Mouse (Mus musculus): ENCODE measurements at regions not wholly inside any gene's neighbourhood (a gene's known extent, or its start where the extent isn't known, plus 50 kb on each side); places are given as distances from the start of the nearest gene placed in this dataset.
A peak's percentile ranks its signal among the peaks of the same experiment; 100 is the strongest.

DNA sequence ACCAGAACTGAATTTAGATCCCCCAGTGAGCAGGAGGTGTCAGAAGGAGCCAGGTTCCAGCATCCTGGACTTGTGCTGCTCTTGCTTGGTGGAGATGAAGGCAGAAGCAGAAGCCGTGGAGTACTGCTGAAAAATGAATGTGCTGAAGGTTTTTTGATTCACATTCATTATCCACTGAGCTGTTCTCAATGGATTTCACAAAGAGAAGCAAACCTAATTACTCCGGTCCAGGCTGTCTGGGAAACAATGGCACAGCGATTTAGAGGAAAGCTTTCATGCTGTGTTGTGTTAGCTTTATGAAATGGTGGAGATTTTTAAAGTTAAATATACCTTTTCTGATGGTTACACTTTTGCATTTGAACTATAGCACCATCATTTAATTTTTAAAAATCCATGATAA is 535.3 kb upstream of the Adgrl3 start:
- DNase-seq (ENCODE audit: low spot score in 2 of 2), result no peak
- intact Hi-C loops (cut with DNase I), result no loop called here

DNA sequence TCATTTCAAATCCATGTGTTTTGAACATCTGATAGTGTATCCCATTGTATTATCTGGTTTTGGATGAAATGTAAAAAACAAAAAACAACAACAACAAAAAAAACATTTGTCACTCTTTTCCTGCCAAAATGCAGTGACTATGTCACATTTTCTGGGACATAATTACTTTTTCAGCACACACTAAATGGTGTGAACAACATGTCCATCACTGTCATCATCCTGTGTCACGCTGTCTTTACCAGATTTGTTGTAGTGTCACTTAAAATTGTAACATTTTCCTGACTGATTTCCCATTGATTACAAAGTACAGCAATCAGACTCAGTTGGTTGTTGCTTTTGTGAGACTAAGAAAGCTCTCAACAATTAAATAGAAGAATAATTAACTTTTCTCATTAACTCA is 531.6 kb upstream of the Adgrl3 start:
- intact Hi-C loops (cut with DNase I), result no loop called here
- DNase-seq (ENCODE audit: low spot score in 2 of 2), result no peak

GRCm38 (mm10) chr5:80508672-80509071 is 511.3 kb upstream of the Adgrl3 start:
- intact Hi-C loops (cut with DNase I), result no loop called here
- DNase-seq (ENCODE audit: low spot score in 2 of 2), result peak; percentile 54 to 78

GRCm38 (mm10) chr5:80539997-80540396 is 479.9 kb upstream of the Adgrl3 start:
- DNase-seq (ENCODE audit: low spot score in 2 of 2), result no peak
- intact Hi-C loops (cut with DNase I), result no loop called here

DNA sequence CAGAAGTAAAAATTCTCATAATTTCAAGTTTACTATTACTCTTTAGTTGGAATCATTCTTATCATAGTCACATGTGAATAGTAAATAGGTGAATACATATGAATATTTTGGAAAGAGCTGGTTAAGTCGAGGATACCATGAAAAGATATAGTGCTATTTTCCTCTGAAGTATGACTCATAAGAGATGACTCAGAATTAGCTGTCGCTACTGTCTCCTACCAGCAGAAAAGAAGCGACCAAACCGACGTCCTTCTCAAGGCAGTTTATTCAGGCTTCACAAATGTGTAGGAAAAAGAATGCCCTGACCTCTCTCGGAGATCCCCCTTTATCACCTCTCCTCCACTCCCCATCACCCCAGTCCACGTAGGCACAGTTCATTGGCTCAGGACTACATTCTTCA is 468.3 kb upstream of the Adgrl3 start:
- intact Hi-C loops (cut with DNase I), result no loop called here
- DNase-seq (ENCODE audit: low spot score in 2 of 2), result no peak

DNA sequence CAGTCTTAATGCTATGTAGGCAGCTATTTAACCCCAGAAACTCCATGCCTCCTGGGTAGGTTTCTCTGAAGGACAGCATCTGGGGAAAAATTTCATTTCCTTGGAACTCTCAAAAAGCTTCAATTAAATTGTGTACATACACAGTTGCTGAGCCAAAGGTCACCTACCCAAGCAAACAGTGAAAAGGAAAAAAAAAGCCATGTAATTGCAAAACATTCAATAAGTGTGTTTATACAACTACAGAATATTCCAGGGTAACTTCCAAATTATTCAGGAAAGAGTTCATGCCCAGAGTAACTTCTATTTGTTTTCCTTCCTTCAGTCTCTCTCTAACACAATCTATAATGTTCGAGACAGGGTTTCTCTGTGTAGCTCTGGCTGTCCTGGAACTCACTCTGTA is 441.2 kb upstream of the Adgrl3 start:
- intact Hi-C loops (cut with DNase I), result no loop called here
- DNase-seq (ENCODE audit: low spot score in 2 of 2), result no peak

DNA sequence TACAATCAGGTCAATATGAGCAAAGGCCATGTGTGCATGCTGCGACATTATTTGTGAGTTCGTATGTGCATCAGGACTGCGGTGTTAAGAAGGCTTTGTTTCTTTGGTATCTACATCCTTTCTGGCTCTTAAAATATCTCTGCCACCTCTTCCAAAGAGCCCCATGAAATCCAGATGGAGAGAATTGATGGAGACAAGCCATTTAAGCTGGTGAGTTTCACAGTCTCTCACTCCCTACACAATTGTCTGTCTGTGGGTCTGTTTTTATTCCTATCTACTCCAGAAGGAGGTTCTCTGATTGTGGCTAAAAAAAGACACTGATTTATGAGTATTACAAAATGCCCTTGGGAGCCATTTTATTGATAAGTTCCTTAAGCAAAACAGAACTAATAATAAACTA is 408.4 kb upstream of the Adgrl3 start:
- intact Hi-C loops (cut with DNase I), result no loop called here
- DNase-seq (ENCODE audit: low spot score in 2 of 2), result no peak

DNA sequence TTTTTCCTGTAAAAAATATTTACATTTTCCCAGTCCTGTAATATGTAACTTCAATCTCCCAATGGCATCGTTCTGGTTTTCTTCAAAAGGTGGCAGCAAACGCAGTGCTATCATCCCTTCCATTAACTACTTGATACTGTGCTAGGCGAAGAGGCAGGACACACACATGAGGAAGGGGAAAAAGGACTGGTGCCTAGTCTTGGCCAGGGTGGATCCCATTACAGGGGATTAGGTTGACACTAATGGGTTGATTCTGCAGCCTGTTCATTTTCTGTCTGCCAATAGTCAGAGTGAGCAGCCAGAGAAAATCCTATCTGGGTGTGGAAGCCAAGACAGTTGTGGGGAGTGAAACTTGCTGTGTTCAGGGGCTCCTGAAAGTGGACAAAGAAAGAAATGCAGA is 392.7 kb upstream of the Adgrl3 start:
- no peak for DNase-seq (ENCODE audit: low spot score in 2 of 2)

GRCm38 (mm10) chr5:80659043-80659442 is 360.9 kb upstream of the Adgrl3 start:
- no peak for DNase-seq (ENCODE audit: low spot score in 2 of 2)
- intact Hi-C loops (cut with DNase I), result no loop called here

More for the DNA sequence above, 392.7 kb upstream of the Adgrl3 start:
- intact Hi-C loops (cut with DNase I), result no loop called here

DNA sequence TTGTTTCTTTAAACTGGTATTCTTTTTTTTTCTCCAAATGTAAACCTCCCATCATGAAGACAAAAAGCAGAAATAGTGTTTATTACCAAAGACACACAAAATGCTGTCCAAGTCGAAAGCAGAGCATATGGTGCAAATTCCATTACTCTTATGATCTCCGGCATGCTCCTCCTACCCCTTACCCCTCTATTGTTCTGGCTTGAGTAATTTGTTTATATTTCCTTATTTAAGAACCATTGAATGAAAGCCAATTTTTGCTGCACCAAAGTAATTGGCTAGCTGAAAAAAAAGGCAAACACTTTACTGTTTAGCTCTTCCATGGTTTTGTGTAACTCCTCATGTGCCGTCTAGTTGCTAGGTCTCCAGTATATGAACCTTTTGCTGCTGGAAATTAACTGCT is 360.4 kb upstream of the Adgrl3 start:
- DNase-seq (ENCODE audit: low spot score in 2 of 2), result no peak
- intact Hi-C loops (cut with DNase I), result no loop called here

GRCm38 (mm10) chr5:80670258-80670947 is 349.5 kb upstream of the Adgrl3 start:
- DNase-seq (ENCODE audit: low spot score in 2 of 2), result peak in 1 of 2 experiments; percentile 9
- intact Hi-C loops (cut with DNase I), result no loop called here

DNA sequence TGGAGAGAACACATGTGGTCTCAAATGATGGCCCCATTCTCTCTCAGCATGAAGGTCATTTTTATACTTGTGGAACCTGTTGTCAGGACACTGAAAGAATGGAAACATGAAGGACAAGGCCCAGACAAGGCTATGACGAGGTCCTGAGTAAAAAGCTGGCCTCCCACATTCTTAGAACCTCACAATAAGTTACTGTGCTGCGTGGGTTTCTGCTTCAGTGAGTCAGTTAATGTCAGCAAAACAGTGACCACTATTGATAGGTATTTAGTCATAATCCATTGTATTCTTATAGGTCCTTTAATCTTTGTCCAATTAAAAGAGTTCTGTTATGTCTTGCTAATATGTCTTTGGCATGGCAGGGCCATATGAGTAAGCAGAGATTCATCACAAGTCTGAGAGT is 336.5 kb upstream of the Adgrl3 start:
- DNase-seq (ENCODE audit: low spot score in 2 of 2), result no peak
- intact Hi-C loops (cut with DNase I), result no loop called here

DNA sequence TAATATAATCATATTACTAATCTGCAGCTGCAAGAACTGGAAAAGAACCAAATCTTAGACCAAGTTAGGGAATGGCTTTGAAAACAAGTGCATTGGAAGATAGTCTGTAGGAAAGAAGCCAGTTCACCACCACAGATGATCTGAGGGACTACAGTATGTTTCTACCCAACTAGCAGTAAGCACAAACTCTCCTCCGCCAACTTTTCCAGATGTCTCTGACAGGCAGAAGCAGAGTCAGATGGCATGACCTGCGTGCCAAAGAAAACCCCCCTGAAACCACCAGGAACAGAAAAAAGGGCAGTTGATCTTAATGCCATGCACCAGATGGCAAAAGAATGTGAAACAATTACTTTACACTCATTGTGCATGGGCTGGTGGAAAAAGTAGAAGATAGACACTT is 319.1 kb upstream of the Adgrl3 start:
- DNase-seq (ENCODE audit: low spot score in 2 of 2), result no peak
- intact Hi-C loops (cut with DNase I), result no loop called here

DNA sequence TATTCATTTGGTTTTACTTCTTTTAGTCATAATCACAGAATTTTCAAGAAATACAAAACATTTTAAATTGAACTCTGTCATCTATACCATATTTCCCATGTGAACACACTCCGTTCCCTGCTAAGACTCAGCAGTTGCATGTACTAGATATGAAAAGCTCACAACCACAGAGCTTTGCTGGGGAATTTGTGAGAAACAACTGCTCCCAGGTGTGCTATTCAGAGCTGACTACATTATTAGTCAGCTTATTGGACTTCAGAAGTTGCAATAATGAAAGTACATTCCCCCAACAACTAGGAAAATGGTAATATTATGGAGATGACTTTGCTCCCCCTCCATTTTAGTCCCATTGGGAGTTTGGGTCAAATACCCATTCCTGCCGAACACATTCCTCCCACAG is 315.2 kb upstream of the Adgrl3 start:
- intact Hi-C loops (cut with DNase I), result no loop called here
- no peak for DNase-seq (ENCODE audit: low spot score in 2 of 2)

DNA sequence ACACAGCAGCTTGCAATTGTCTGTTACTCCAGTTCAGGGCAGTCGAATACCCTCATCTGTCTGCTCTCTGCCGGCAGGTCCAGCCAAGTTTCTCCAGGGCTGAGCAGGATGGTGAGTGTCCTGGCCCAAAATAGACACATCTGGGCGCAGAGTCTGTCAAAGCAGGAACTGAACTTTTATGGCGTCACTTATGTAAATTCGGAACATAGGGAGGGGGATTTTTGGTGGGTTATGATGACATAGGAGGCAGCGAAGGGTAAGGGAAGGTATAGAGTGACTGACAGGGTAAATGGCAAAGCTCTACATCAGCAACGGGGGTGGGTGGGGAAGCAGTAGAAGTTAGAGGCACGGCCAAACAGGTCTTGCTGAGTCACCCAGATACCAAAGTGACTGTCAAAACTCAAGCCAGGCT is 313.3 kb upstream of the Adgrl3 start:
- intact Hi-C loops (cut with DNase I), result no loop called here
- no peak for DNase-seq (ENCODE audit: low spot score in 2 of 2)

All from left cerebral cortex, postnatal 14 days (tissue).